Mouse (Mus musculus) hindbrain, embryonic 12.5 days (tissue): ENCODE results near the gene Adcy5. TPM values are rescaled to one million over a fixed set of nuclear protein-coding genes. Genes with fewer than 3 reads are reported as not detected.

Experiments
- ATAC-seq: fragments of 200-750 bp; cut with Nextera tagmentation; 2 replicates; pipeline ENCODE4 v1.8.0; 2017; ENCODE audit warnings: moderate TSS enrichment; ENCODE audit not compliant: low FRiP score
- H3K27ac ChIP-seq: fragments of 300-500 bp; sonication (generic); 2 replicates; pipeline ENCODE4 v1.5.1; 2016; ENCODE audit warnings: mild to moderate bottlenecking
- H3K27me3 ChIP-seq: fragments of 300-500 bp; sonication (generic); 2 replicates; pipeline ENCODE4 v1.6.1; 2016; ENCODE audit warnings: mild to moderate bottlenecking
- H3K36me3 ChIP-seq: fragments of 300-500 bp; sonication (generic); 2 replicates; pipeline ENCODE4 v1.6.1; 2016; ENCODE audit warnings: mild to moderate bottlenecking
- H3K4me1 ChIP-seq: fragments of 300-500 bp; sonication (generic); 2 replicates; pipeline ENCODE4 v1.6.1; 2016
- H3K4me2 ChIP-seq: fragments of 300-500 bp; sonication (generic); replicated peaks from 2 replicates; pipeline ENCODE4 v1.6.1; 2016; ENCODE audit warnings: mild to moderate bottlenecking
- H3K4me3 ChIP-seq: fragments of 300-500 bp; sonication (generic); 2 replicates; pipeline ENCODE4 v1.5.1; 2016; ENCODE audit warnings: mild to moderate bottlenecking
- H3K9ac ChIP-seq: fragments of 300-500 bp; sonication (generic); 2 replicates; pipeline ENCODE4 v1.6.1; 2016; ENCODE audit warnings: mild to moderate bottlenecking, moderate library complexity
- H3K9me3 ChIP-seq: fragments of 300-500 bp; sonication (generic); replicated peaks from 2 replicates; pipeline ENCODE4 v1.6.1; 2016; ENCODE audit warnings: mild to moderate bottlenecking
- WGBS: fragments of 180-500 bp; shearing (Covaris S2); methylation state at CpG from one replicate; pipeline ENCODE4 v1.1.7; 2016; 5-methylcytosine and 5-hydroxymethylcytosine counted together
- polyA plus RNA-seq: library from polyadenylated mRNA; unstranded; fragments of >200 nt; fragmentation: Nextera tagmentation; extraction: Ambion mirVana; gene quantifications from 2 replicates; pipeline ENCODE4 v1.2.1, GENCODE M21; 2016

Adcy5 gene
- polyA plus RNA-seq: 4.4 and 4.5 TPM in 2 replicates

- H3K9ac ChIP-seq: peak within 1 kb of the TSS; percentile 90
- peak; percentile 75 for ATAC-seq
- peaks cover 61% of the 10 kb centered on the region for H3K27me3 ChIP-seq
- H3K4me1 ChIP-seq: peaks cover 48% of the 10 kb centered on the region
- H3K4me3 ChIP-seq: peak within 1 kb of the TSS; percentile 67
- H3K36me3 ChIP-seq: no peaks in the 10 kb centered on the region
- under 1% methylated on average over 49 of the region's 104 CpGs for WGBS
- H3K9me3 ChIP-seq: no peaks in the 10 kb centered on the region
- peak within 1 kb of the TSS; percentile 92 for H3K4me2 ChIP-seq
- H3K27ac ChIP-seq: peak within 1 kb of the TSS; percentile 88
These were observed at the start of gene Adcy5 for GRCm38 (mm10) chr16:35154641-35155390. Gene Adcy5 (plus strand): TSS chr16:35154877.

DNA sequence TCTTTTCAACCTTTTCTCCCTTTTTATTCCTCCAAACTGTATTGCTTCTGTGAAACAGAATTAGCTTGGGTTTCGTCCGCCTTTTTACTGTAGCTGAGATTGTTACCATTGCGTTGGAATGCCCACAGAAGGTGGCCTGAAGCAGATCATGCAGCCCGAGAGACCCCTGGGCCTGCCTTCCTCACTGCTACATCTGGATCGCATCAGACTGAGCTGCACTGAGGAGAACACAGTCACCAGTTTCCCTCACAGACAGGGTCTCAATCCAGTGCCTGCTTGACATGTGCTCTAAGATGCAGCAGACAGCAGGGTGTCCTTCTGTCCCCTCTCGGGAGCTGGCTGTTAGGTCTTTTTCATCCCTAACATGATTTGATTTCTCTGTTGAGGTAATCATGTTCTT is 46.7 kb upstream of the Adcy5 start:
- no peak overlapping the region for H3K4me3 ChIP-seq
- H3K27ac ChIP-seq: 0 out of 2 replicates have a peak overlapping the region, but pooled peaks have one; percentile 4
- no peak overlapping the region for H3K4me2 ChIP-seq
- no peaks in the 10 kb centered on the region for H3K9me3 ChIP-seq
- ATAC-seq: no peak
- WGBS: 61% methylated on average over 6 of the region's 6 CpGs
- H3K36me3 ChIP-seq: peaks cover 6% of the 10 kb centered on the region; the same call in 1 of the 2 replicates
- no peaks in the 10 kb centered on the region for H3K27me3 ChIP-seq
- no peak overlapping the region for H3K9ac ChIP-seq
- H3K4me1 ChIP-seq: peaks cover 14% of the 10 kb centered on the region

- no peak overlapping the region for H3K4me3 ChIP-seq
- ATAC-seq: no peak
- no peak overlapping the region for H3K27ac ChIP-seq
- H3K27me3 ChIP-seq: no peaks in the 10 kb centered on the region
- no peaks in the 10 kb centered on the region for H3K9me3 ChIP-seq
- H3K4me1 ChIP-seq: peaks cover 14% of the 10 kb centered on the region
- H3K36me3 ChIP-seq: no peaks in the 10 kb centered on the region; the same call in 1 of the 2 replicates
- WGBS: 55% methylated on average over 8 of the region's 8 CpGs
- no peak overlapping the region for H3K4me2 ChIP-seq
- H3K9ac ChIP-seq: no peak overlapping the region
These were observed 45.5 kb upstream of the Adcy5 start for GRCm38 (mm10) chr16:35109156-35109555.

GRCm38 (mm10) chr16:35109656-35110291 is 44.9 kb upstream of the Adcy5 start:
- Histone ChIP-seq H3K9me3 (no peaks in the 10 kb centered on the region), H3K36me3 (no peaks in the 10 kb centered on the region; the same call in 1 of the 2 replicates), H3K9ac (no peak overlapping the region), H3K27me3 (no peaks in the 10 kb centered on the region), H3K4me3 (no peak overlapping the region), H3K4me1 (peaks cover 14% of the 10 kb centered on the region), H3K4me2 (no peak overlapping the region), H3K27ac (no peak overlapping the region)
- no peak for ATAC-seq
- WGBS: 36% methylated on average over 7 of the region's 7 CpGs

DNA sequence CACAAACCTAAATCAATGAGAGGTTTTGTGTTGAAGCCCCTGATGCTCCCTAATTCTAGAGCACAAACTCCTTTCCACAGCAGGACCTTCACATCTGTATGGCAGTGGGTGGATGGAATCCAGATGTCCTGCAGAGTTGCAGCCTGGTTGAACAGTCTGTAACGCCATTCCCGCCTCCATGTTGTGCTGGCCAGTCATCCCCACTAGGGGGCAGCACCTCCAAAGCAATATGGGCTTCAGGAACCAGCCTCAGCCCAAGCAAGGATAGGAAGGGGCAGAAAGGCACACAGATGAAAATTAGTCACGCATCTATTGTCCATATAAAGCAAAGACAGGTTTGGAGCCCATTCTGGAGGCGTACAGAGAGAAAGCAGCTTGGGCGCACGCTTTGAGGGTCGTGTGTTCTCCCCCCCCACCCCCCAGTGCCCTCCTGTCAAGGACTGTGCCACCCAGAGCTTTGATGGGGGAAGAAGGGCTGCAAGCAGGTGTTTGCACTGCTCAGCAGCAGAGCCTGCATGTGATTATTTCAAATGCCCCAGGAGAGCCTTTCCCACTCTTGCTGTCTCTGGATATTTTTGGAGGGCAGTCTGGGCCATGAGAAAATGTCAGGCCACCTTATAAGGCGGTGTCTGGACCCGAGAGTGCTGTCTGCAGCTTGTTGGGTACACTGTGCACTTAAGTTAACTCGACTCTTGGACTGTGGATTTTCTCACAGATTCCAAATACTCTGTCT is 44.1 kb upstream of the Adcy5 start:
- Histone ChIP-seq H3K9me3 (no peaks in the 10 kb centered on the region), H3K9ac (0 out of 2 replicates have a peak overlapping the region, but pooled peaks have one; percentile 38), H3K4me1 (peaks cover 14% of the 10 kb centered on the region), H3K4me2 (peak overlapping the region; percentile 43), H3K27me3 (no peaks in the 10 kb centered on the region), H3K4me3 (0 out of 2 replicates have a peak overlapping the region, but pooled peaks have one; percentile 7), H3K27ac (0 out of 2 replicates have a peak overlapping the region, but pooled peaks have one; percentile 30), H3K36me3 (no peaks in the 10 kb centered on the region)
- WGBS: 28% methylated on average over 10 of the region's 10 CpGs
- peak; percentile 88 for ATAC-seq

- Histone ChIP-seq H3K4me1 (peaks cover 14% of the 10 kb centered on the region), H3K4me2 (no peak overlapping the region), H3K4me3 (no peak overlapping the region), H3K27ac (no peak overlapping the region), H3K9ac (no peak overlapping the region), H3K9me3 (no peaks in the 10 kb centered on the region), H3K36me3 (no peaks in the 10 kb centered on the region), H3K27me3 (no peaks in the 10 kb centered on the region)
- WGBS: 61% methylated on average over 8 of the region's 8 CpGs
- ATAC-seq: peak; percentile 62
These were observed 43.5 kb upstream of the Adcy5 start for GRCm38 (mm10) chr16:35111143-35111620.

DNA sequence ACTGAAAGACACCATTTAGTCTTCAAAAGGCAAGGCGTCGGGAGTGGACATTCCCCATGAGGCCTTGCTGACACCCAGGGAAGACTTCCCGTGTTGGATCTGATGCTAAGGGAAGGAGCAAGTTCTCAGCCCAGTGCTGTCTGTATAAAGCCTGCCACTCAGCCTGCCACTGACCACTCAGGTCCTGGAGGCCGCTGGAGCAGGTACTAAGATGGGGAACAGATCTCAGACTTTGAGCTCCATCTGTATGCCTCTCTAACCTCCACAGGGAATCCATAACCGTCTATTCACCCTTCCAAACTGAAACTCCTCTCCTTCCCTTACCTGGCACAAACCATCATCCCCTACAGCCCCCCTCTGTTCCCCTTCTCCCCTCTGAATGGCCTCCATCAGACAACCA is 41.2 kb upstream of the Adcy5 start:
- no peak overlapping the region for H3K4me3 ChIP-seq
- H3K4me2 ChIP-seq: no peak overlapping the region
- H3K4me1 ChIP-seq: peaks cover 14% of the 10 kb centered on the region
- no peaks in the 10 kb centered on the region for H3K27me3 ChIP-seq
- WGBS: 89% methylated on average over 5 of the region's 5 CpGs
- no peak for ATAC-seq
- H3K9me3 ChIP-seq: no peaks in the 10 kb centered on the region
- H3K36me3 ChIP-seq: no peaks in the 10 kb centered on the region
- H3K9ac ChIP-seq: no peak overlapping the region
- H3K27ac ChIP-seq: no peak overlapping the region

- no peaks in the 10 kb centered on the region for H3K36me3 ChIP-seq
- H3K4me2 ChIP-seq: no peak overlapping the region
- H3K9ac ChIP-seq: no peak overlapping the region
- H3K9me3 ChIP-seq: no peaks in the 10 kb centered on the region
- 91% methylated on average over 7 of the region's 7 CpGs for WGBS
- H3K4me1 ChIP-seq: no peaks in the 10 kb centered on the region
- no peak for ATAC-seq
- H3K4me3 ChIP-seq: no peak overlapping the region
- no peak overlapping the region for H3K27ac ChIP-seq
- H3K27me3 ChIP-seq: no peaks in the 10 kb centered on the region
These were observed 38.2 kb upstream of the Adcy5 start for GRCm38 (mm10) chr16:35116328-35116956.

DNA sequence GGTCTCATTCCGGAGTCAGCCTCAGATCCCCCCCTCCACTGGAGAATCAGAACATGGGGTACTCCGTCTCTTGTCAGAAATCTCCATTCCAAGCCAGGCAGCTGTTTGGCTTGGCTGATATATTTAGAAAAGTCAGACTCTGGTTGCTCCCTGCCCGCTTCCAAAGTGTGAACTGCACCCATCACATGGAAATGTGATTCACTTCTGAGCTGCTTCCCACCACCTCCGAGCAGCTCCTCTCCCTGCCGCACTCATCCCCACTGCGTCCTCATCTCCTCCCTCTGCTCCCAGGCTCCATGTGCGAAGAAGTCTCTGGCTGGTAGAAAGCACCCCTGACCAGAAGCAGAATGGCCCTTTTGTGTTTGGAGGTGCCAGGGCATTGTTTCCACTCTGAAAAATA is 37.2 kb upstream of the Adcy5 start:
- H3K36me3 ChIP-seq: no peaks in the 10 kb centered on the region
- no peaks in the 10 kb centered on the region for H3K9me3 ChIP-seq
- no peak overlapping the region for H3K27ac ChIP-seq
- H3K4me1 ChIP-seq: no peaks in the 10 kb centered on the region
- H3K4me2 ChIP-seq: no peak overlapping the region
- H3K4me3 ChIP-seq: no peak overlapping the region
- WGBS: 64% methylated on average over 7 of the region's 7 CpGs
- no peak for ATAC-seq
- no peaks in the 10 kb centered on the region for H3K27me3 ChIP-seq
- H3K9ac ChIP-seq: no peak overlapping the region

DNA sequence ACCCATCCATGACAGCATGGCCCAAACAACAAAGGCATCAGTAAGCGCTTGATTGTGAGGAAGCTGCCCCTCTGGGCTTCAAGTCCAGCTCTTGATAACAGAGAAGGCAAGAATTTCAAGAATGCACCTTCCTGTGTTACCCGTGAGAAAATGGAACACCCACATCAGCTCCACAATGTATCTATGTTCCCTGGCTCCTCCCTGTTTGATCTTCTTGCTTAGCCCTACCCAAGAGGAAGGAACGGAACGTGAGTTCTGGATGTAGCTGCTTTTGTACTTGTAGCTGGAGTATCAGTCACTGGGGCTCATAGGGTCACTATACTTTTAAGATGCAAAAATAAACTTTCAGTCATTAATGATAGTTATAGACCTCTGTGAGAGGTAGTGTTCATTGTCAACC is 34.1 kb upstream of the Adcy5 start:
- Histone ChIP-seq H3K27me3 (no peaks in the 10 kb centered on the region), H3K4me2 (no peak overlapping the region), H3K27ac (no peak overlapping the region), H3K9me3 (no peaks in the 10 kb centered on the region), H3K4me3 (no peak overlapping the region), H3K4me1 (0 out of 2 replicates have a peak, but pooled peaks cover 6% of the 10 kb centered on the region), H3K9ac (no peak overlapping the region), H3K36me3 (no peaks in the 10 kb centered on the region)
- 79% methylated on average over 4 of the region's 4 CpGs for WGBS
- ATAC-seq: no peak

- Histone ChIP-seq H3K27me3 (no peaks in the 10 kb centered on the region), H3K4me2 (no peak overlapping the region), H3K9ac (no peak overlapping the region), H3K27ac (no peak overlapping the region), H3K36me3 (no peaks in the 10 kb centered on the region), H3K9me3 (no peaks in the 10 kb centered on the region), H3K4me1 (0 out of 2 replicates have a peak, but pooled peaks cover 6% of the 10 kb centered on the region), H3K4me3 (no peak overlapping the region)
- ATAC-seq: no peak
- WGBS: 78% methylated on average over 5 of the region's 5 CpGs
These were observed 27.4 kb upstream of the Adcy5 start for GRCm38 (mm10) chr16:35127270-35127669.

- Histone ChIP-seq H3K4me1 (no peaks in the 10 kb centered on the region), H3K4me2 (no peak overlapping the region), H3K4me3 (no peak overlapping the region), H3K9me3 (no peaks in the 10 kb centered on the region), H3K27ac (no peak overlapping the region), H3K36me3 (no peaks in the 10 kb centered on the region), H3K9ac (no peak overlapping the region), H3K27me3 (no peaks in the 10 kb centered on the region)
- WGBS: 94% methylated on average over 3 of the region's 3 CpGs
- ATAC-seq: no peak
These were observed 24.5 kb upstream of the Adcy5 start for GRCm38 (mm10) chr16:35130172-35130571.
